7 mouse cellular contexts compared by ENCODE assay signal in genomic region chr2:120403653-120403985, GRCm38 (mm10). TPM values are rescaled to one million over a fixed set of nuclear protein-coding genes. Genes with fewer than 3 reads are reported as not detected.
DNase-seq lines count a peak whose midpoint lies in the region; ATAC-seq and TF ChIP-seq lines count a peak whose summit lies in the region.

TSS of gene Ganc (plus strand) at chr2:120403896.

- peak within 1 kb of the TSS; percentile 78 for H3K4me3 ChIP-seq in thymus, adult 2 months (ENCODE audit: control insufficient read depth, insufficient read depth, low read length)
- peak within 1 kb of the TSS; percentile 73 for H3K4me3 ChIP-seq in embryonic facial prominence, embryonic 12.5 days
- peak within 1 kb of the TSS; percentile 95 for H3K4me3 ChIP-seq in heart, embryonic 12.5 days
- peak within 1 kb of the TSS; percentile 66 for H3K4me3 ChIP-seq in neural tube, embryonic 12.5 days

- peak within 1 kb of the TSS; percentile 93 for H3K27ac ChIP-seq in thymus, adult 2 months (ENCODE audit: control insufficient read depth, insufficient read depth, low read length)
- H3K27ac ChIP-seq in embryonic facial prominence, embryonic 12.5 days, result peak within 1 kb of the TSS; percentile 97
- peak within 1 kb of the TSS; percentile 99 for H3K27ac ChIP-seq in heart, embryonic 12.5 days (ENCODE audit: poor library complexity, severe bottlenecking)
- H3K27ac ChIP-seq in neural tube, embryonic 12.5 days, result peak within 1 kb of the TSS; percentile 38

- H3K27me3 ChIP-seq in thymus, adult 2 months (ENCODE audit: control insufficient read depth, insufficient read depth, low read length), result no peaks in the 10 kb centered on the region
- H3K27me3 ChIP-seq in embryonic facial prominence, embryonic 12.5 days, result no peaks in the 10 kb centered on the region
- H3K27me3 ChIP-seq in heart, embryonic 12.5 days (replicated peaks), result no peaks in the 10 kb centered on the region
- no peaks in the 10 kb centered on the region for H3K27me3 ChIP-seq in neural tube, embryonic 12.5 days (replicated peaks)

- TF ChIP-seq CTCF in thymus, adult 2 months (IDR thresholded peaks at IDR 0.05; ENCODE audit: borderline replicate concordance, control insufficient read depth, extremely low read depth, insufficient read depth, low read length, poor library complexity), result no peak

- H3K4me2 ChIP-seq in embryonic facial prominence, embryonic 12.5 days (replicated peaks), result peak within 1 kb of the TSS; percentile 66
- H3K4me2 ChIP-seq in heart, embryonic 12.5 days, result peak within 1 kb of the TSS; percentile 76
- H3K4me2 ChIP-seq in neural tube, embryonic 12.5 days (replicated peaks), result peak within 1 kb of the TSS; percentile 64

- 0 out of 2 replicates have a peak, but pooled peaks cover 5% of the 10 kb centered on the region for H3K9me3 ChIP-seq in embryonic facial prominence, embryonic 12.5 days
- no peaks in the 10 kb centered on the region for H3K9me3 ChIP-seq in heart, embryonic 12.5 days (replicated peaks)
- H3K9me3 ChIP-seq in neural tube, embryonic 12.5 days, result 0 out of 2 replicates have a peak, but pooled peaks cover 4% of the 10 kb centered on the region

- peak; percentile 89 for ATAC-seq in embryonic facial prominence, embryonic 12.5 days (ENCODE audit: insufficient number of reproducible peaks, insufficient read depth, low FRiP score, low TSS enrichment)
- ATAC-seq in heart, embryonic 12.5 days (ENCODE audit: insufficient number of reproducible peaks, low FRiP score), result peak; percentile 79
- peak; percentile 85 for ATAC-seq in neural tube, embryonic 12.5 days (ENCODE audit: low FRiP score, low read depth)

- WGBS in thymus, adult 2 months, result under 1% methylated on average over 17 of the region's 17 CpGs
- 1% methylated on average over 17 of the region's 17 CpGs for WGBS in embryonic facial prominence, embryonic 12.5 days
- WGBS in heart, embryonic 12.5 days, result under 1% methylated on average over 17 of the region's 17 CpGs
- 1% methylated on average over 17 of the region's 17 CpGs for WGBS in neural tube, embryonic 12.5 days

- peaks cover 4% of the 10 kb centered on the region; the same call in 1 of the 2 replicates for H3K36me3 ChIP-seq in thymus, adult 2 months (ENCODE audit: control insufficient read depth, insufficient read depth, low read length)
- no peaks in the 10 kb centered on the region for H3K36me3 ChIP-seq in embryonic facial prominence, embryonic 12.5 days
- peaks cover 15% of the 10 kb centered on the region; the same call in 1 of the 2 replicates for H3K36me3 ChIP-seq in heart, embryonic 12.5 days
- H3K36me3 ChIP-seq in neural tube, embryonic 12.5 days, result no peaks in the 10 kb centered on the region

- H3K4me1 ChIP-seq in thymus, adult 2 months (replicated peaks; ENCODE audit: control insufficient read depth, insufficient read depth, low read length), result peaks cover 3% of the 10 kb centered on the region
- H3K4me1 ChIP-seq in embryonic facial prominence, embryonic 12.5 days, result peaks cover 9% of the 10 kb centered on the region
- peaks cover 12% of the 10 kb centered on the region for H3K4me1 ChIP-seq in heart, embryonic 12.5 days (replicated peaks)
- peaks cover 11% of the 10 kb centered on the region for H3K4me1 ChIP-seq in neural tube, embryonic 12.5 days

- peak within 1 kb of the TSS; percentile 77 for H3K9ac ChIP-seq in embryonic facial prominence, embryonic 12.5 days
- H3K9ac ChIP-seq in heart, embryonic 12.5 days, result peak within 1 kb of the TSS; percentile 95
- H3K9ac ChIP-seq in neural tube, embryonic 12.5 days, result peak within 1 kb of the TSS; percentile 61

- TF ChIP-seq POLR2A in thymus, adult 2 months (IDR thresholded peaks at IDR 0.05; ENCODE audit: control insufficient read depth, extremely low read depth, insufficient read depth, low read length, poor library complexity), result no peak

- intact Hi-C loops in left cerebral cortex, postnatal 36 days (cut with DNase I), result loop anchor here (10.0 kb wide), 1 partner anchor 1621 kb away; the partner anchor contains the start of gene Eif3j1

- no peak for DNase-seq in thymus, adult 2 months
- DNase-seq in thymus, postnatal 36 days, result no peak
- DNase-seq in left cerebral cortex, postnatal 36 days (ENCODE audit: low spot score in 2 of 2), result no peak
- DNase-seq in thymus, postnatal 4 days, result no peak

RNA-seq across cellular contexts. Expression of gene Ganc, which starts in this region (rescaled TPM):
- polyA plus RNA-seq in thymus, adult 2 months (2012; rRNA removed), result 15.9 and 17.4 TPM in 2 replicates
- 8.3 and 9.0 TPM in 2 replicates for polyA plus RNA-seq in embryonic facial prominence, embryonic 12.5 days (2016; fragmentation: Nextera tagmentation; extraction: Ambion mirVana)
- 10.6 and 10.7 TPM in 2 replicates for polyA plus RNA-seq in heart, embryonic 12.5 days (2016; fragmentation: Nextera tagmentation; extraction: Ambion mirVana)
- 10 to 100 TPM; 14.2 to 15.0 TPM for total RNA-seq in left cerebral cortex, postnatal 36 days (2021)
- 10.6 and 10.7 TPM in 2 replicates for polyA plus RNA-seq in neural tube, embryonic 12.5 days (2016; fragmentation: Nextera tagmentation; extraction: Ambion mirVana)

Comparison
In these comparisons a context has a peak if more than half of its experiments do, and no peak if none do; other contexts are left out.
1. H3K27ac ChIP-seq: peak in every context shown above with its lines; median percentile 99 in heart, embryonic 12.5 days; 97 in embryonic facial prominence, embryonic 12.5 days; 93 in thymus, adult 2 months; 38 in neural tube, embryonic 12.5 days.